Mouse (Mus musculus): ENCODE measurements around the gene Gm28891. TPM values are rescaled to one million over a fixed set of nuclear protein-coding genes. Genes with fewer than 3 reads are reported as not detected.
"Not testable (repeated sequence)": the region's sequence is repeated elsewhere in the genome, so short reads cannot be mapped to it uniquely, and the experiment has no call there.

Gm28891 gene
- total RNA-seq (2021), result not detected

GRCm38 (mm10) chrY:60240902-60241301, at the start of gene Gm28891:
Gene Gm28891, plus strand, starts transcription at chrY:60241202.
- intact Hi-C loops (cut with DNase I); DNase-seq (ENCODE audit: low spot score in 2 of 2): not testable (repeated sequence)

Data from left cerebral cortex, postnatal 36 days (tissue).